Mouse (Mus musculus): ENCODE results near the gene Lrrc31. TPM values are rescaled to one million over a fixed set of nuclear protein-coding genes. Genes with fewer than 3 reads are reported as not detected.

Lrrc31 gene
- not detected in 2 replicates for polyA plus RNA-seq (2012; ENCODE audit: low replicate concordance)

DNA sequence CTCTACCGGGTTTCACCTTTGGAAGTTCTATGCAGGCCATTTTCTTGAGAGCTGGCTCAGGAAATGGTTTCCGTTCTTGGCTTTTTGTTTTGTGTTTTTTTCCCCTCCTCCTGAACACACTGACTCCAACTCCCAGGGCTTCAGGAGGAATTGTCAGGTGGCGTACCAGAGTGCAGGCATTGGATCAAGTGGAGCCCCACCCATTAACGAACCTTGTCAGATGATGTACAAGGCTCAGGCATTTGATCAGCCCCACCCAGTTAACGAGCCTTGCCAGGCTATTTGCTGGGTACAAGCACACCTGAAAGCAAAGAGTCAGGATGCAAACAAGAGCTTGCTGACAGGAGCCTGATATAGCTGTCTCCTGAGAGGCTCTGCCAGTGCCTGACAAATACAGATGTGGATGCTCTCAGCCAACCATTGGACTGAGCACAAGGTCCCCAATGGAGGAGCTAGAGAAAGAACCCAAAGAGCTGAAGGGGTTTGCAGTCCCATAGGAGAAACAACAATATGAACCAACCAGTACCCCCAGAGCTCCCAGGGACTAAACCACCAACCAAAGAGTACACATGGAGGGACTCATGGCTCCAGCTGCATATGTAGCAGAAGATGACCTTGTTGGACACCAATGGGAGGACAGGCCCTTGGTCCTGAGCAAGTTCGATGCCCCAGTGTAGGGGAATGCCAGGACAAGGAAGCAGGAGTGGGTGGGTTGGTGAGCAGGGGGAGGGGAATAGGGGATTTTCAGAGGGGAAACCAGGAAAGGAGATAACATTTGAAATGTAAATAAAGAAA lies at the start of gene Lrrc31:
Lrrc31 (minus strand) TSS at position 133 of the 795 bp plus-strand sequence.

DNA sequence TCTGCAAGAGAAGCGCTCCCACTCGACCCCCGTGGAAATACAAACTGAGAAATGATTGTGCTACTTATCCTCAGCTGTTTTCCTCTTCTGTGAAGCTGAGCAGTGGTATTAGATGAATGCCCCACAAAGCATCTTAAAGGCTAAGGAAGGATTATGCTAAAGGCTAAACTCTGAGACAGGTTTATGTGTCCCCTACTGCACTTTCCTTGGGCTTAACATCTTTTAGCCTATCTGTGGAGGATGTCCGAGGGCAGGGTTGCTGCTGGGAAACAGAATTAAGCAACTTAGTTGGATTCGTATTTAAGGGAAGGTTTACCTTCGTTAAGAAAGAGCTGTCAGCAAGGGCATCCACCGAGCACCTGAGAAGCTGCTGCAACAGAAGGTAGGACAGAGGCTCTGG lies 46.4 kb upstream of the Lrrc31 start, which contains the start of gene Samd7:
Samd7 (plus strand) TSS at position 288 of the 400 bp plus-strand sequence.

DNA sequence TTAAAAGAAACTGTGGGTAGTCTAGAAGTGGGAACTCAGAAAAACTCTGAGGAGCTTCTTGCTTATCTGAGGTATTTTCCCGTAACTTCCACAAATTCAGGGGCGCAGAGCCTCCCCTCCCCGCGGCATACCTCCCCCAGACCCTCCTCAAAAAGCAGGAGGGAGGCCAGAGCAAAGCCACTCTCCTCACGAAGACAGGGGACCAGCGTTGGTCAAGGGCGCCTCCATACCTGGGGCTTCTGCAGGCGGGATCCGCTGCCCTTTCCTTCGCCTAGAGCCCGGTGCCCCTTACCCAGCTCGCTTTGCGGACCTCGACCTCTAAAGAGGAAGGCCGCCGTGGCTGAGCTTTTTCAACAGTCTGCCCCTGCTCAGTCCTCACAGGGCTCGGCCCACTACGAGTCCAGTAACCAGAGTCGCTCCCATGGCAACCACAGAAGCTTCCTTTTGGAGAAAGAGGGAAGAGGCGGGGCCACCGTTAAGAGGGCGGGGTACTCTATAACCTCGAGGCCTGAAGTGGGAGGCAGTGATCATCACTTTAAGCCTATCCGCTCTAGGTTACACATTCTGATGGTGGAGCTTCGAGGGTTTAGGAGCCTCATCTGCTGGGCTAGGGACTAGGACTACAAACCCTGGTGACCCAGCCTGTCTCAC lies 52.1 kb downstream of the Lrrc31 start, which contains the start of gene Lrrc34:
Lrrc34 (minus strand) TSS at position 430 of the 651 bp plus-strand sequence.

GRCm38 (mm10) chr3:30644207-30644606 lies 55.4 kb downstream of the Lrrc31 start, which contains the start of gene Lrriq4:
TSS of gene Lrriq4 (plus strand) at chr3:30644507.

Other genes with a start within 250 kb of the Lrrc31 start
- gene Mecom, start 151.8 kb downstream of the Lrrc31 start, polyA plus RNA-seq (2012; ENCODE audit: low replicate concordance), result 0.04 TPM in 1 of 2 replicates, not detected in the other
- gene Actrt3, start 99.9 kb downstream of the Lrrc31 start, polyA plus RNA-seq (2012; ENCODE audit: low replicate concordance), result not detected in 2 replicates
- 1.3 and 1.5 TPM in 2 replicates for gene Mynn, start 97.8 kb downstream of the Lrrc31 start, polyA plus RNA-seq (2012; ENCODE audit: low replicate concordance)
- gene Lrriq4, start 55.3 kb downstream of the Lrrc31 start, polyA plus RNA-seq (2012; ENCODE audit: low replicate concordance), result not detected in 2 replicates
- not detected in 2 replicates for gene Lrrc34, start 52.0 kb downstream of the Lrrc31 start, polyA plus RNA-seq (2012; ENCODE audit: low replicate concordance)
- gene Samd7, start 46.5 kb upstream of the Lrrc31 start, polyA plus RNA-seq (2012; ENCODE audit: low replicate concordance), result 0.04 TPM in 1 of 2 replicates, not detected in the other
- 13.8 and 21.4 TPM in 2 replicates for gene Sec62, start 93.0 kb upstream of the Lrrc31 start, polyA plus RNA-seq (2012; ENCODE audit: low replicate concordance)
- 0.43 and 0.48 TPM in 2 replicates for gene Gpr160, start 156.1 kb upstream of the Lrrc31 start, polyA plus RNA-seq (2012; ENCODE audit: low replicate concordance)

Measured in hematopoietic multipotent progenitor cell, adult 10-12 weeks (in vitro differentiated cells).